Mouse (Mus musculus) adrenal gland, adult 8-10 months (tissue): Measurements from ENCODE around the gene Crxos. TPM values are rescaled to one million over a fixed set of nuclear protein-coding genes. Genes with fewer than 3 reads are reported as not detected.
"Not testable (repeated sequence)": the region's sequence is repeated elsewhere in the genome, so short reads cannot be mapped to it uniquely, and the experiment has no call there.

Experiments used
- DNase-seq: peaks from one replicate; pipeline ENCODE4 v3.0.0; 2022
- total RNA-seq, 4 experiments: library from RNA; stranded (reverse); gene quantifications; 2 replicates each; pipeline ENCODE4 v1.2.4; 2022

Gene Crxos
- total RNA-seq = not detected

DNA sequence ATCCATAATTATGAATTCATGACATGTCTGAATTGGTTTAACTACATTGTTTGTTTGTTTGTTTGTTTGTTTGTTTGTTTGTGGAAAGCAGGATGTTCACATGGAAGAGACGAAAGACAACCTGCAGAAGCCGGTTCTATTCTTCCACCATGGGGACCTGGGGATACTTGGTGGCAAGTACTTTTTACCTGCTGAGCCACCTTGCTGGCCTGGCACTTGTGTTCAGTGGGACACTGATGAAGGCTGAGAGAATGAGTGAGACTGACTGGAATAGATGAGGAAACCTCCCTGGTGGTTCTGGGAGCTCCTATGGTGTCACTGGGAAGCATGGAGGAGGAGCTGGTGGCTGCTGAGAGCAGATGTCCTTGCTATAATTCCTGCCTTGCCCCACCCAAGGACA is at the start of gene Crxos:
Crxos (plus strand) TSS at position 301 of the 400 bp plus-strand sequence.
- no peak for DNase-seq

DNA sequence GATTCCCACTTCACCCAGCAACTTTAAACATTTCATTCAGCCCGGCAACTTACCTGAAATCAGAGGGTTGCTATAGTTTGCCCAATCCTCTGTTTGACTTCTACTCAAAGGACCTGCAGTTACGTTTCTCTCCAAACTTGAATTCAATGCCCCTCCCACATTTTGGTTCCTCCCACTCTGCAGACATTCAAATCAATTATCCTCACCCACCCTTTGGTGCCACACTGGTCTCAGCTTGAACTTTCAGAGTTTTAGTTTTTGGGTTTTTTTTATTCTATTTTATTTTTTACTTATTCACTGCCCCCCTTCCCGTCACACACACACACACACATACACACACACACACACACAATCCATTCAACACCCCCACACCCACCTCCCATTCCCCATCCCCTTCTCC is 42.8 kb upstream of the Crxos start, which contains the start of gene Obox6:
Obox6 (minus strand) TSS at position 101 of the 400 bp plus-strand sequence.
- DNase-seq = no peak

DNA sequence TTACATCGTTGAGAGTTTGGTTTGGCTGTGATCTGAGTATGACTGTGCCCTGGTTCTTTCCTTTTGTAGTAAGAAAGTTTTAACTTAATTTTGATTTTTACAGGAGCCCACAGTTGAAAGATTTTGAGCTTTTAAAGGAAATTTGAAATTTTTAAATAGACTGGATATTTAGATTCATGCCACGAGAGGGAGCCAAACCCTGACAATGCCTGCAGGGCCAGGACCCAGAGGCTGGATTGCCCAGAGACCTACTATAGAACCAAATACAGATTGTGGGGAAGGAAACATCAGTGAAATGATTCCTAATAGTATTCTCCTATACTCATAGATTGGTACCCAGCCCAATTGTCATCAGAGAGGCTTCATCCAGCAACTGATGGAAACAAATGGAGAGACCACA is 22.8 kb upstream of the Crxos start:
- no peak for DNase-seq

DNA sequence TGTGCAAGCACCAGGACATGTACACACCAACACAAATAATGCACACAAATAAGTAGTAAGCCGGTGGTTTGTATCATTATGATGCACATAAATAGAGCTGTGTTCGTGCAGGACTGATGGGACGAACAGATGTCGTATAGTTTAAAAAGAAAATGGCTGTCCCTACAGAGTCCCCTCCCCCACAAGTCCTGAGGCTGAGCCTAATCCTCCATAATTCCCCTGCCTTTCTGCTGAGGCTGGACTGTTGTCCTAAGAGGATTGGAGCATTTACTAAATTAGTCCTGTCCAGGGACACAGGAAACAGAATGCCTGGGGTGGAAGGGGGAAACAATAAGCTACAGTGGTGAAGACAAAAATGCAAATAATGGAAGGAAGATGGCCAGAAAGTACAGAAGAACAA is 18.3 kb upstream of the Crxos start:
- no peak for DNase-seq

DNA sequence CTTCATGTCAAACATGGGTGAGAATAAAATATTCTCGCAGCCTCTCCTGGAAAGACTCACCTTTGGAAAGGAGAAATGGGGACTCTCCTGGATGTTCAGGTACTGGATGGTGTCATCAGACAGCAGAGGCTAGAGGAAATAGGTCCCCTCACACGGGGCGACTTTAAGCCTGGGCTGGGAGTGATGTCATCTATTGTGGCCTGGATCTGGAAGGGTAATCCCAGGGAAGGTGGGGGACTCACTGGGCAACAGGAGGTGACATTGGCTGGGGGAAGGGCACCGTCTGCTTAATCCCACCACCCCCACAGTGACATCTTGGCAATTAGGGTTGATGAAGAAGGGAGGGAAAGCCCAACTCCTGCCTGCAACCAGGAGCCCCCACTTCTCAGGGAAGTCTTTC is 2.7 kb upstream of the Crxos start, which contains the start of gene Crx:
Crx (minus strand) TSS at position 213 of the 400 bp plus-strand sequence.
- DNase-seq = no peak

DNA sequence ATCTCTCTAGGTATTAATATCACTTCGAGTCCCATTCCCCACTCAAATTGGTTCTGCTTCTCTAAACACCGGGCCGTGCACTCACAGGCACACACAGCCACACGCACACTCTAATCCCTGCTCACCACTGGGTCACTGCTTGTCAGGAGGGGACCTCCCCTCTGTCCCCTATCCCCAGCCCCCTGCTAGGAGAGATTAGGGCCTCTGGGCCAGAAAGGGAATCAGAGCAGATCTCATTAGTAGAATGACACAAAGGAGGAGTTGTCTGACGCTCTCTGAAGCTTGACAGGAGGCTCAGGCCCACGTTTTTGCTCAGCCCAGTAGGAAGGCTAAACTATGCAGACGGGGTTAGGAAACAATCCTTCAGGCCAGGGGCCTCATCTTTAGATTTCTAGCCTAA is 1.0 kb upstream of the Crxos start:
- DNase-seq = no peak

DNA sequence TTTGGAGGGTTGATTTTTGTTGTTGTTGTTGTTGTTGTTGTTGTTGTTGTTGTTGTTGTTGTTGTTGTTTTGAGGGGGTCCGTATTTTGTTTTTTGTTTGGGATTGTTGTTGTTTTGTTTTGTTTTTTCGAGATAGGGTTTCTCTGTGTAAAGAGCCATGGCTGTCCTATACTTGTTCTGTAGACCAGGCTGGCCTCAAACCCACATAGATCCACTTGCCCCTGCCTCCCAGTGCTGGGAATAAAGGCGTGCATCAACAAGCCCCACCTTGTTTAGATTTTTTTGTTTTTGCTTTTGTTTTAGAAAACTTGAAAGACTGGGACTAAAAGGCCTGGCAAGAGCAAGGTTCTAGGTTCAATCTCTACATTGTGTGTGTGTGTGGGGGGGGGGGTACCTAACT is 586 bp upstream of the Crxos start:
- DNase-seq = no peak

DNA sequence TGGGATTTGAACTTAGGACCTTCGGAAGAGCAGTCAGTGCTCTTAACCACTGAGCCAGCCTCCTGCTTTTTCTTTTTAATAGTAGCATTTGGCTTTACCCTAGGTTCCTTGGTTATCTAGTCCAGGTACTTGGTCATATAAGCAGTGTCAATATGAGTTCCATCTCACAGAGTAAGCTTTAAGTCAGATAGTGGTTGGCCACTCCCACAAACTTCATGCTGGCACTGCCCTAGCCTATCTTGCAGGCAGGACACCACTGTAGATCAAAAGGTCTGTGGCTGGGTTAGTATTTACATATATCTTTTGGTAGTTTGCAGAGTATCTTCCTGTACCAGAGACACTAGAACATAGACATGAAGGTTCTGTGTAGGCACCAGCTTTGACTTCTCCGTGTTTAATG is 1.7 kb downstream of the Crxos start:
- no peak for DNase-seq

DNA sequence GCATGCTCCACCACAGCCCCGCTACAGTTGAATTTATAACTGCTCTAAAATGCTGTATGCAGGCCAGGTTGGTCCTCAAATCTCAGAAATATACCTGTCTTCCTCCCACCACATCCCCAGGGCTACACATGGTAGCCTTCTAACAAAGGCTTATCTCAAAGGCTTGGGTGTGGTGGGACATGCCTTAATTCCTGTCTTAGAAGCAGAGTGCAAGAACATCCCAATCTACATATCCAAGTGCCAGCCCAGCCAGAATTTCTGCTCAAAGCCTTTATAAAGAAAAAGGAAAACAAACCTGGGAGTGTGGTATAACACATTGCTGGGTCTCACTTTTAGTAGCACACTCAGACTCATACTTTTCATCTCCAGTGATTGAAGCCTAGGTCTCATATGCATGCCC is 11.8 kb downstream of the Crxos start:
- DNase-seq = no peak

DNA sequence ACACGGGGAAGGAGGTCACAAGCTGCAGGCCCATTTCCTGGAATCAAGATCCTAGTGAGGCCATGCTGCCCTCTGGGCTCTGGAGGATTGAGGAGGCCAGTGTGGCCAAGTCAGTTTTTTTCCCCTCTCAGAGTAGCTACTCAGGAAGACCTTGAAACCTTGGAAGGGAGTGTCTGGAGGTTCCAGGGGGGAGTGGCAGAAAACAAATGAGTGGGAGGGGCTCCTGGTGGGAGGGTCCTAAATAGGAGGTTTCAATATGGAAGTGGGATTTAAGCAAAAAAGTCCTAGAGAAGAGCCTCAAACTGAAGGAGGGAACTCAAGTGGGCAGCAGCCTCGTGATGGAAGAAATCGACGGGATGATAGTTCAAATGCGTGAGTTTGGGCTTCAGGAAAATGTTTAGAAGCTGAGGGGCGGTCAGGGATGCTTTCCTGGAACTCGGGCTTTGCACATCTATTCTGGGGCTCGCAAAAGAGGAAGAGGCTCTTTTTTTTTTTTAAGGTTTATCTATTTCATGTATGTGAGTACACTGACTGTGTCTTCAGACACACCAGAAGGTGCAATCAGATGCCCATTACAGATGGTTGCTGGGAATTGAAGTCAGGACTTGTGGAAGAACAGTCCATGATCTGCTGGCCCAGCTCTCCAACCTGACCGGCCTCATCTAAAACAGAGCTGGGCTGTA is 19.1 kb downstream of the Crxos start:
- no peak for DNase-seq

DNA sequence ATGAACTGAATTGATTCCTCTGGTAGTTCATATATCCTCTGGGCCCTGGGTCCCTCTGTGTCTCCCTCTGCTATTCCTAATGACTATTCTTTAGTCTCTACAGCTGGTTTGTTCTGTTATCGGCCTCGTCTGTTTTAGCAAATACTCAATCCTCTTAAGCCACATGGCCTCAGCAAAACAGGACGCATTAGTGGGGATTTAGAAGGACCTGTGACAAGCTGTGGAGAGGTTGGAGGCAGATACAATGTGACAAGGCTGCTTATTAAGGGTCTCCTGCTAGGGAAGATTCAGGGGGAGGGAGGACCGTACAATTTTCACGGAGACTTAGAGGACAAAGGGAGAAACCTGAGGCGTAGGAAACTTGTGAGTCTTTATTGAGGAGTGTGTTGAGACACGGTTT is 23.4 kb downstream of the Crxos start:
- no peak for DNase-seq

DNA sequence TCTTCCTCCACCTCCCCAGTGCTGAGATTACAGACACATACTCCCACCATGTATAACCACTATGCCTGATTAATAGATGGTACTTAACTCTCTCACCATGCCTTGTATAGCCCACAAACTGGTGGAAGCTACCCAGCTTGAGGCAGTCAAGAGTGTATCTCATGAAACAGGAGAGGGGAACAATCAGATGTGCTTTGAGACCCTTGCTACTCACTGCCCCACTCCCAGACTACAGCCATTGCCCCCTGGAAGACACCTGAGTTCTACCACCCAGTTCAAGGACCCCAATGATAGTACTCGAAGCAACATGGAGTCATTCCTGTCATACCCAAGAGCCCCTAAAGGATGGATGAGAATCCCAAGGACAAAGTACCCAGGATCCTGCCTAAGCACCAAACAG is 24.2 kb downstream of the Crxos start:
- DNase-seq = no peak

DNA sequence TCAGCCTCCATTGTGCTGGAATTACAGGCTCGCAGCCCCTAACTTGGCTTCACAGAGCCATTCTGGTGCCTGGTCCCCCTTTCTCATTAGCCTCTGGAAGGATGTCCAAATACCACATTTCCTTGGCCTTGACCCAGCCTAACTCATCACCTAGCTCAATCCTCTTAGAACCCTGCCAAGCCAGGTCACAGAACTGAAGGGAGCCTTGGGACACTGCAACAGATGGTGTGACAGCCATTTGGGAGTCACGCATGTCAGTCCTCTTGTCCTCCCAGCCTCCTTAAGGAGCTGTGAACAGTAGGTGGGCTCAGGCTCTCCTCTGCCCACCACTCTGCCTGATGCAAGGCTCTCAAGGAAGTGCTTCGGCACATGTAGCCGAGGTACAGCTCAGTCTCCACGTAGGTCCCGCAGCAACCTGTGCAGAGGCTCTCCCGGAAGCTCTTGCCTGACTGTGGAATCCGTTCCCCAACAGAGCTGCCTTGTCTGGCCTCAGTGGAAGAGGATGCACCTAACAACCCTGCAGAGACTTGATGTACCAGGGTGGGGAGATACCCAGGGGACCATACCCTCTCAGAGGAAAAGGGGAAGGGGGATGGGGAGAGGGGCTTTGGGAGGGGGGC is 25.7 kb downstream of the Crxos start:
- no peak for DNase-seq

DNA sequence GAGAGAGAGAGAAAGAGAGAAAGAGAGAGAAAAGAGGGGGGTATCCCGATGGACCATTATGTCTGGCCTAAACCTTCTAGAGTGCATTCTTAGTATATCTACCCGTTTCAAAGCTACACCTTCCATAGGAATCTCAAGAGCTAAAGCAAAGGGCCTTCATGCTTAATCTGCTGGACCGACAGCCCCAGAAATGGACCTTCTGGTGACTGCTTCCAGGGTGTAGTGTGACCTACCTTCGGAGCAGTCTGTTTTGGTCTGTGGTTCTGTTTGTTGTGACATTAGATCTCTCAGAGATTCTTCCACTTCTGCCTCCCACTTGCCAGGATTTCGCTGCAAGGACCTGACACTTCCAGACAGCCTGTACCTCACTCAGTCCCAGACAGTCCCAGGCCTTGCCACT is 28.1 kb downstream of the Crxos start:
- DNase-seq = no peak

DNA sequence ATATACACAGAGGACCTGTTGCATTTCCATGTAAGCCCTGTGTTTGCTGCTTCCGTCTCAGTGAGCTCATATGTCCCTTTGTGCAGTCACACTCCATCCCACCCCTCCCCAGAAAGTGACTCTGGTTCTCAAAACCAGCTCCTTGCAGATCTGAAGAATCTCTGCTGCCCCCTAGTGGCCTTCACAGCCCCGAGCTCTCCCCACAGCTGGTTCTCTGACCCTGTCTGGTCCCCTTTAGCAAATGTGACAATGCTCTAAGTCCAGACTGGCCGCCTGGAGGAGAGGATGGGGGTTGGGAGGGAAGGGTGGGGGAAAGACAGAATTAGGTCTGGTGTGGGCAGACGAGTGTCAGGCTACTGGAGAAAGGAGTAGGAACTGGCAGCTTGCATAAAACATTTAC is 29.8 kb downstream of the Crxos start:
- peak; percentile 37 for DNase-seq

DNA sequence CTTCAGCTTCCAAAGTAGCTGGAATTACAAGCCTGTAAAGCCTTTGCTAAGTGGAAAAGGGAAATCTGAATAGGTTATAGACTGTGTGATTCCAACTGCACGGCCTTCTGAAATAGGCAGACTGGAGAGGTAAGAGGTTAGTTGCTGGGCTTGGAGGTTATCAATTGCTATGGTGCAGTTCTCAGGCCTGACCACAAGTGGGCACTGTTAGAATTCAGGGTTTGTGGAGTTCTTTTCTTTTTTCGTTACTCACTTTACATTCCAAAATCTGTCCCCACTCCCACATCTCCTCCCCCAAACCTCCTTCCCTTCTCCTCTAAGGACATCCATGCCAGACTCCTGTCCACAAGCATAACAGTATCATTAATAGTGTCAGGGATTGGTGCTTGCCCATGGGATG is 31.8 kb downstream of the Crxos start:
- DNase-seq = no peak

DNA sequence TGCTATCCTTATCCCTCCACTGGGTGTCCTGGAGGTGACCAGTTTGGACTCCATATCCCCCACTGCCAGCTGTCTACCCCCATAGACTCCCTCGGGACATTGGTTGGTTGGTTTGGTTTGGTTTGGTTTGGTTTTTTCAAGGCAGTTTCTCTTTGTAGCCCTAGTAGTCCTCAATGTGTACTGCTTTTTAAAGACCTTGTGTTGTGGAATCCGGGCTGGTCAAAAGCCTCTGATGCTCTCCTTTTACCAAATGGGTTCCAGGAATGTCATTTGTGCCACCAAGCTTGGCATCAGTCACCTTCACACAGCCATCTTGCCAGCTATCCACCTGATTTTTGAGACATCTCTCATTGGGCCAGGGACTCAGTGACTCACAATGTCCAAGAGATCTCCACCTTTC is 32.3 kb downstream of the Crxos start:
- no peak for DNase-seq

DNA sequence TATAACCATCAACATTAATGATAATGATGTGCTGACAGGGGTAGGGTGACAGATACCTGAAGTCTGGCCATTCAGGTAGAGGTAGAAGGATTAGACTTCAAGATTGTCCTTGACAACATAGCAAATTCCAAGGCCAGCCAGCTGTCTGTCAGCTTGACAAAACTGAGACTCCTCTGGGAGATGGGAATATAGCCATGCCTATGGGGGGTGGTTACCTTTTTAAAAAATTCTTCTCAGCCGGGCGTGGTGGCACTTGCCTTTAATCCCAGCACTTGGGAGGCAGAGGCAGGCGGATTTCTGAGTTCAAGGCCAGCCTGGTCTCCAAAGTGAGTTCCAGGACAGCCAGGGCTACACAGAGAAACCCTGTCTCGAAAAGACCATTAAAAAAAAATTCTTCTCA is 33.3 kb downstream of the Crxos start:
- DNase-seq = not testable (repeated sequence)

DNA sequence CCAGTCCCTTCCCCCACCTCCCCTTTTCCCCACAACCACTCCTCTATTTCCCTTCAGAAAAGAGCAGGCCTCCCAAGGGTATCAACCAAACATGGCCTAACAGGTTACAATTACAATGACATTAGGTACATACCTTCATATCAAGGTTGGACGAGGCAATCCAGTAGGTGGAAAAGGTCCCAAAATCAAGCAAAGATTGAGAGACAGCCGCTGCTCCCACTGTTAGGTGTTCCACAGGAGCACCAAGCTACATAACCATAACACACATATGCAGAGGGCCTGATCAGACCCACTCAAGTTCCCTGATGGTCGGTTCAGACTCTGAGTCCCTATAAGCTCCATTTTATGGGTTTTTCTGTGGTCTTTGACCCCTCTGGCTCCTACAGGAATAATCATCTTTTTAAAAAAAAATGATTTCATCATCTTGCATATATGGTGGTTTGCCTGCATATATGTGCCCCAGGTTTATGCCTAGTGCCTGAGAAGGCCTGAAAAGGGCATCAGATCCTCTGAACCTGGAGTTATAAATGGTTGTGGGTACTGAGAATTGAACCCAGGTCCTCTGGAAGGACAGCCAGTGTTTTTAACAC is 33.8 kb downstream of the Crxos start:
- DNase-seq = no peak

DNA sequence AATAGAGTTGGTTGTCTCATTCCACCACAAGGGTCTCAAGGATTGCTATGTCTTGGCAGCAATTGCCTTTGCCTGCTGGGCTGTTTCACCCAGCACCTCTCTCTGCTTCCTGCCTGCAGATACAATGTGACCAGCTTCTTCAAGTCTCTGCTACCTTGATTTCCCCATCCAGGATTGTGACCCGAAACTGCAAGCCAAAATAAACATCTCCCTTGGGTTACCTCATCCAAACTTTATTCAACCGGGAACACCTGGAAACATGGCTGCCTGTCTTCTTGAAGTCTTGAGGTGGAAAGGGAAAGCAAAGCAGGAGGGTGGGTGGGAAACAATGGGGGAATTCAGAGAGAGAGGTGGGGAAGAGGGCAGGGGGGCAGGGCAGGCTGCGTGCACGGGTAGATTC is 34.6 kb downstream of the Crxos start:
- DNase-seq = no peak

DNA sequence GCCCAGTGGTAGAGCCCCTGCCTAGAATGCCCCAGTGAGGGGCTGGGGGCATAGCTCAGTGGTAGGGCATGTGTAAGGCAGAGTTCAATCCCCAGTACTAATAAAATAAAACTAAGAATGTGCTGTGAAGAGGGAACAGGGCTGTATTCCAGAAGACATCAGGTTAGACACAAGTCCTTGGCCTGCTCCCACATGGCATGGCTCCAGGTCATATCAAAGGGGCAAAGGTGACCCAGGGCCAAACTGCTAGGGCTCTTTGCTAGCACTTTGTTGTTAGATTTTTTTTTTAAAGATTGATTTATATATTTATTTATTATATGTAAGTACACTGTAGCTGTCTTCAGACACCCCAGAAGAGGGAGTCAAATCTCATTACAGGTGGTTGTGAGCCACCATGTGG is 36.0 kb downstream of the Crxos start:
- no peak for DNase-seq

DNA sequence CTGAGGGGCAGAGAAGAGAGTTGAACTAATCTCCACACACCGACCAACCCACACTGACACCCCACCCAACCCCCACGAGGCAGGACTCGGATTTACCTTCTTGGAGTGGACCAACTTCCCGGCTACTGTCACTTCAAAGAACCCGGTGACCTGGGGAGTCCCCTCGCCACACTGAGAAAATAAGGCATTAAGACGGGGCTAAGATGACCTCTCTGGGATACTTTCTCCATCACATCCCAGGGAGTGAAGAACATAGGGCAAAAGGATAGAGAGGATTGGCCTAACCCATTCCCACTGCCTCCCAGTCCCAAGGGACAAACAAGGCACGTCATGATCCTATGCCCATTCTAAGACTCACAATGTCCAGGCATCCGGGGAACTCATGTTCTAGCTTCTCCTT is 37.5 kb downstream of the Crxos start:
- no peak for DNase-seq

DNA sequence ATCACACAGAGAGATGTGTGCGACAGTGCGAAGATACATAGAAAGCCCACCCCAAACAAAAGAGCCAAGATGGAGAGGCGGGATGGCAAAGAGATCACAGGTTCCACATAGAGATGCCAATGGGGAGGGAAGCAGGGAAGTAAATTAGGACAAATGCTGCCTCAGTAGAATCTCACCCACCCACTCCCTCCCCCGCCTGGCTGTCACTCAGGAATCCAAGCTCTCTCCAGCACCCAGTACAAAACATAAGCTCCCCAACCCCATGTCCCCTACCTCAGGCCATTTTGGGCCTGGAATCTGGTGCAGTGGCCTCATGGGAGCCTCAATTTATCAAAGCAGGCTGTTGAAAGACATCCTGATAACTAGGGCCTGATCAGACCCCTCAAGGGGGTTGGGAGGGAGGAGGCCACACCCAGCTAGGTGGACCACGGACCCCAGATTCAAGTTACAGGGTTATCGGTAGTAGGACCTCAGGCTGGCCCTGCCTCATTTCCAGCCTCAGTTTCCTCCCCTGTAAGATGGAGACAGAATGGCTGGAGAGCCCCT is 38.3 kb downstream of the Crxos start:
- DNase-seq = no peak

DNA sequence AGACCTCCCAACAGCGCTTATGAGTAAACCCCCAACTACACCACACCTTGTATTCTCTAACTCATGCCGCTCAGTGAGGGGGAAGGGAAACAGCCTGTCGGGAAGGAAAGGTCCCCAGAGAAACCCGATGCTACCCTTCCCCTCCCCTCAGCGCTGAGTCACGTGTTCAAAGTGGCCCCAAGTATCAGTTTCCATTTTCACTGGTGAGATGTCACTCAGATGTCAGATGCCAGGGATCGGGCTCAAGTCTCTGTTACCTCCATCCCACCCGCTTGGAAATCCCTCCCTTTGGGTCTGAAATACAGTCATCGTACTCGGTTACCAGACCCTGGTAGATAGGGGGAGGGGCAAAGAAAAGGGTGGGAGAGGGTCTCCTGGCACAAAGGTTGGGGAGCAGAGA is 39.4 kb downstream of the Crxos start:
- no peak for DNase-seq
